12 mouse cellular contexts compared by ENCODE assay signal in the genomic region with DNA sequence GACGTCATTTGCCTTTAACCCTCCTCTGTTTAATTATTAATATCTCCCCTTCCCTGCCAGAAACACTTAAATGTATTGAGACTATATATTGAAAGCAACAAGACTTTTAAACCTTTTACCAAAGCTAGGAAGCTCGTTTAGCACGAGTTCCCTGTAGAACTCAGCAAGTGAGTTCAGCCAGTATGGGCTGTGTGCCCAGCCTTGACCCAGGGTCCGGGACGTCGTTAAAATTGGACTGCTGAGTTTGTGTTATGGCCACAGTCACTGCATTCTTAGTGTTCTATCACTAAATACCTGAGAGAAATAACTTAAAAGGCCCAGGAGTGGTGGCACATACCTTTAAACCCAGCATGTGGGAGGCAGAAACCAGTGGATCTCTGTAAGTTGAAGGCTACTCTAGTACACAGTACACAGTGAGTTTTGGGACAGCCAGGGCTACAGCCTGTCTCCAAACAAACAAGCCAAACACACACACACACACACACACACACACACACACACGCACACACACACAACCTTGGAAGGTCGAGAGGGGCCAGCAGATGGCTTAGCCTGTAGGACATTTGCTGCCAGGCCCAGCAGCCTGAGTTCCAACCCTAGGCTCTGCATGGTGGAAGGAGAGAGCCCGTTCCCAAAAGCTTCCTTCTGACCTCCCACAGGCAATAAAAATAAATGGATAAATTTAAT. TPM values are rescaled to one million over a fixed set of nuclear protein-coding genes. Genes with fewer than 3 reads are reported as not detected.
DNase-seq lines count a peak whose midpoint lies in the region; ATAC-seq and TF ChIP-seq lines count a peak whose summit lies in the region.
"Had no signal": no experiment of that assay in that cellular context is flagged by ENCODE, and none has a peak within 500 bp of the region (broad histone marks: within the 10 kb centered on the region; RNA-seq: fewer than 3 reads in every experiment).

No protein-coding gene starts in this region.

- 43% methylated on average over 9 of the region's 9 CpGs for WGBS in hindbrain, postnatal 0 days
- 76% methylated on average over 9 of the region's 9 CpGs for WGBS in hindbrain, embryonic 10.5 days
- WGBS in kidney, postnatal 0 days = 32% methylated on average over 9 of the region's 9 CpGs

- DNase-seq in hindbrain, postnatal 0 days (ENCODE audit: low spot score) = no peak
- DNase-seq in hindbrain, embryonic 10.5 days (ENCODE audit: low spot score) = no peak
- peak; percentile 86 for DNase-seq in cerebellum, adult 9-11 months
- peak; percentile 36 for DNase-seq in kidney, postnatal 0 days (ENCODE audit: low spot score)
- DNase-seq in c-Kit-positive CD71-positive TER-119-positive erythroid progenitor cells, embryonic 14.5 days (ENCODE audit: low spot score) = no peak
- DNase-seq in layer of hippocampus, adult 2 months (ENCODE audit: low spot score in 2 of 2) = no peak
- no peak for DNase-seq in left cerebral cortex, adult 18-20 months (ENCODE audit: low spot score in 2 of 2)
- DNase-seq: adrenal gland, postnatal 10 days; layer of hippocampus, postnatal 36 days had no signal

- H3K27ac ChIP-seq in hindbrain, postnatal 0 days = no peak overlapping the region
- no peak overlapping the region for H3K27ac ChIP-seq in hindbrain, embryonic 10.5 days
- H3K27ac ChIP-seq in brown adipose tissue, adult 24 weeks (replicated peaks; ENCODE audit: low read depth, low read length) = peak overlapping the region; percentile 81
- H3K27ac ChIP-seq in kidney, postnatal 0 days = peak overlapping the region; percentile 70
- H3K27ac ChIP-seq in layer of hippocampus, adult 2 months = no peak overlapping the region

- no peaks in the 10 kb centered on the region for H3K36me3 ChIP-seq in hindbrain, postnatal 0 days (ENCODE audit: insufficient read depth, low read length)
- no peaks in the 10 kb centered on the region for H3K36me3 ChIP-seq in hindbrain, embryonic 10.5 days
- H3K36me3 ChIP-seq in kidney, postnatal 0 days (ENCODE audit: insufficient read depth, low read length) = no peaks in the 10 kb centered on the region

- no peak overlapping the region for H3K9ac ChIP-seq in hindbrain, postnatal 0 days (replicated peaks; ENCODE audit: low read length)
- H3K9ac ChIP-seq in kidney, postnatal 0 days (ENCODE audit: low read depth, low read length) = no peak overlapping the region

- peaks cover 12% of the 10 kb centered on the region for H3K4me1 ChIP-seq in hindbrain, postnatal 0 days (ENCODE audit: insufficient read depth, low read length)
- peaks cover 50% of the 10 kb centered on the region for H3K4me1 ChIP-seq in hindbrain, embryonic 10.5 days (replicated peaks)
- H3K4me1 ChIP-seq in brown adipose tissue, adult 24 weeks (ENCODE audit: control insufficient read depth, insufficient read depth, insufficient read length, low read length) = peaks cover 40% of the 10 kb centered on the region
- H3K4me1 ChIP-seq in kidney, postnatal 0 days (replicated peaks; ENCODE audit: insufficient read depth, low read length) = peaks cover 16% of the 10 kb centered on the region; the same call in 1 of the 2 replicates

- ATAC-seq in hindbrain, postnatal 0 days = 0 out of 2 replicates have a peak, but pooled peaks have one; percentile 43
- ATAC-seq in kidney, postnatal 0 days (replicated peaks; ENCODE audit: low FRiP score, low read depth) = 0 out of 2 replicates have a peak, but pooled peaks have one; percentile 31
- ATAC-seq: Patski had no signal

- H3K9me3 ChIP-seq in hindbrain, postnatal 0 days (ENCODE audit: low read length) = no peaks in the 10 kb centered on the region
- no peaks in the 10 kb centered on the region for H3K9me3 ChIP-seq in hindbrain, embryonic 10.5 days
- no peaks in the 10 kb centered on the region for H3K9me3 ChIP-seq in kidney, postnatal 0 days (replicated peaks; ENCODE audit: low read length)

- no peaks in the 10 kb centered on the region for H3K27me3 ChIP-seq in hindbrain, postnatal 0 days (ENCODE audit: insufficient read depth, low read length)
- H3K27me3 ChIP-seq in hindbrain, embryonic 10.5 days (ENCODE audit: insufficient read depth, poor library complexity, severe bottlenecking) = no peaks in the 10 kb centered on the region
- H3K27me3 ChIP-seq in kidney, postnatal 0 days (ENCODE audit: insufficient read depth, low read length) = no peaks in the 10 kb centered on the region
- H3K27me3 ChIP-seq: Patski had no signal

- TF ChIP-seq CTCF in hindbrain, postnatal 0 days (IDR thresholded peaks at IDR 0.05; ENCODE audit: low read depth) = no peak
- TF ChIP-seq CTCF in kidney, postnatal 0 days (IDR thresholded peaks at IDR 0.05; ENCODE audit: low read depth) = no peak
- TF ChIP-seq CTCF in layer of hippocampus, adult 2 months (conservative IDR thresholded peaks at IDR 0.05) = no peak

- H3K4me3 ChIP-seq in hindbrain, postnatal 0 days (ENCODE audit: low read length) = no peak overlapping the region
- H3K4me3 ChIP-seq in hindbrain, embryonic 10.5 days = no peak overlapping the region
- no peak overlapping the region; the same call in 1 of the 2 replicates for H3K4me3 ChIP-seq in brown adipose tissue, adult 24 weeks (ENCODE audit: insufficient read depth, low read depth, low read length)
- H3K4me3 ChIP-seq in kidney, postnatal 0 days (replicated peaks; ENCODE audit: low read depth, low read length) = no peak overlapping the region
- H3K4me3 ChIP-seq in layer of hippocampus, adult 2 months = no peak overlapping the region
- H3K4me3 ChIP-seq: myocyte had no signal

- H3K4me2 ChIP-seq in hindbrain, postnatal 0 days (ENCODE audit: low read depth, low read length) = no peak overlapping the region
- no peak overlapping the region for H3K4me2 ChIP-seq in kidney, postnatal 0 days (ENCODE audit: low read length)

RNA-seq across cellular contexts. Expression of a gene that starts 11.7 kb away (rescaled TPM):
- 93.9 and 95.2 TPM in 2 replicates for total RNA-seq in hindbrain, postnatal 0 days (2014; rRNA removed)
- 171 and 180 TPM in 2 replicates for polyA plus RNA-seq in hindbrain, postnatal 0 days (2015; fragmentation: Nextera tagmentation; extraction: Ambion mirVana)
- polyA plus RNA-seq in hindbrain, embryonic 10.5 days (2016; fragmentation: Nextera tagmentation; extraction: Ambion mirVana) = 35.9 and 39.9 TPM in 2 replicates
- 7.2 and 8.0 TPM in 2 replicates for polyA plus RNA-seq in brown adipose tissue, adult 24 weeks (2012; ENCODE audit: insufficient read depth, insufficient read length, missing spikeins)
- 70.6 and 71.0 TPM in 2 replicates for polyA plus RNA-seq in kidney, postnatal 0 days (2015; fragmentation: Nextera tagmentation; extraction: Ambion mirVana)
- total RNA-seq in layer of hippocampus, adult 2 months (2021) = 10 to 100 TPM; 54.3 to 64.6 TPM
- total RNA-seq in left cerebral cortex, adult 18-20 months (2021) = 10 to 100 TPM; 80.0 to 93.6 TPM

Comparison
In these comparisons a context has a peak if more than half of its experiments do, and no peak if none do; other contexts are left out.
1. DNase-seq: peak in cerebellum, adult 9-11 months (single experiment) and kidney, postnatal 0 days (single experiment); none in hindbrain, postnatal 0 days (single experiment), hindbrain, embryonic 10.5 days (single experiment), c-Kit-positive CD71-positive TER-119-positive erythroid progenitor cells, embryonic 14.5 days (single experiment), layer of hippocampus, adult 2 months (0 of 2) and left cerebral cortex, adult 18-20 months (0 of 2).
2. H3K27ac ChIP-seq: peak in brown adipose tissue, adult 24 weeks (single experiment) and kidney, postnatal 0 days (single experiment); none in hindbrain, postnatal 0 days (single experiment), hindbrain, embryonic 10.5 days (single experiment) and layer of hippocampus, adult 2 months (single experiment).